Mouse (Mus musculus): Measurements from ENCODE around the gene Phlpp1.

GRCm38 (mm10) chr1:106221371-106221770, 49.8 kb downstream of the Phlpp1 start:
- no peak for TF ChIP-seq CTCF (IDR thresholded peaks at IDR 0.05; ENCODE audit: extremely low read depth, insufficient read depth, low read length)
- no peak for TF ChIP-seq POLR2A (IDR thresholded peaks at IDR 0.05; ENCODE audit: extremely low read depth, insufficient read depth, low read length)

Data from cortical plate, adult 2 months (tissue).